Mouse (Mus musculus) embryonic facial prominence, embryonic 10.5 days (tissue): ENCODE measurements around the gene Hdac11. TPM values are rescaled to one million over a fixed set of nuclear protein-coding genes. Genes with fewer than 3 reads are reported as not detected.

Source experiments
- DNase-seq: peaks from one replicate; pipeline ENCODE4 v3.0.0-alpha.2; 2017; ENCODE audit warnings: low spot score
- H3K27ac ChIP-seq: fragments of 300-500 bp; sonication (generic); replicated peaks from 2 replicates; pipeline ENCODE4 v1.5.1; 2016; ENCODE audit warnings: mild to moderate bottlenecking
- H3K27me3 ChIP-seq: fragments of 300-500 bp; sonication (generic); replicated peaks from 2 replicates; pipeline ENCODE4 v1.6.1; 2016; ENCODE audit warnings: low read depth, mild to moderate bottlenecking; ENCODE audit not compliant: poor library complexity, severe bottlenecking
- H3K36me3 ChIP-seq: fragments of 300-500 bp; sonication (generic); replicated peaks from 2 replicates; pipeline ENCODE4 v1.6.1; 2016; ENCODE audit warnings: mild to moderate bottlenecking, moderate library complexity
- H3K4me1 ChIP-seq: fragments of 300-500 bp; sonication (generic); 2 replicates; pipeline ENCODE4 v1.6.1; 2016
- H3K4me3 ChIP-seq: fragments of 300-500 bp; sonication (generic); 2 replicates; pipeline ENCODE4 v1.5.1; 2016; ENCODE audit warnings: mild to moderate bottlenecking, moderate library complexity
- H3K9me3 ChIP-seq: fragments of 300-500 bp; sonication (generic); 2 replicates; pipeline ENCODE4 v1.6.1; 2016; ENCODE audit warnings: mild to moderate bottlenecking
- WGBS: fragments of 180-500 bp; shearing (Covaris S2); methylation state at CpG from one replicate; pipeline ENCODE4 v1.1.7; 2016; 5-methylcytosine and 5-hydroxymethylcytosine counted together
- polyA plus RNA-seq: library from polyadenylated mRNA; unstranded; fragments of >200 nt; fragmentation: Nextera tagmentation; extraction: Ambion mirVana; gene quantifications from 2 replicates; pipeline ENCODE4 v1.2.1, GENCODE M21; 2016

Gene Hdac11
- polyA plus RNA-seq, 1 experiment from 2014 or later = 9.8 TPM

- H3K4me1 ChIP-seq = peaks cover 73% of the 10 kb centered on the region
- DNase-seq = no peak
- no peaks in the 10 kb centered on the region for H3K36me3 ChIP-seq
- H3K4me3 ChIP-seq = peak overlapping the region; percentile 64
- WGBS = 66% methylated on average over 21 of the region's 21 CpGs
- H3K9me3 ChIP-seq = no peaks in the 10 kb centered on the region
- peak overlapping the region; percentile 86 for H3K27ac ChIP-seq
- peaks cover 29% of the 10 kb centered on the region for H3K27me3 ChIP-seq
These were observed 57.1 kb downstream of the Hdac11 start for GRCm38 (mm10) chr6:91213287-91214218.

GRCm38 (mm10) chr6:91215454-91215853 lies 59.0 kb downstream of the Hdac11 start:
- no peaks in the 10 kb centered on the region for H3K9me3 ChIP-seq
- H3K27ac ChIP-seq = no peak overlapping the region
- H3K4me1 ChIP-seq = peaks cover 59% of the 10 kb centered on the region
- no peak overlapping the region for H3K4me3 ChIP-seq
- 56% methylated on average over 1 of the region's 1 CpGs for WGBS
- peaks cover 29% of the 10 kb centered on the region for H3K27me3 ChIP-seq
- no peaks in the 10 kb centered on the region for H3K36me3 ChIP-seq
- DNase-seq = no peak

GRCm38 (mm10) chr6:91218445-91218844 lies 62.0 kb downstream of the Hdac11 start:
- Histone ChIP-seq H3K4me1 (peaks cover 62% of the 10 kb centered on the region), H3K36me3 (no peaks in the 10 kb centered on the region), H3K27ac (no peak overlapping the region), H3K4me3 (no peak overlapping the region), H3K27me3 (peaks cover 6% of the 10 kb centered on the region), H3K9me3 (no peaks in the 10 kb centered on the region)
- no peak for DNase-seq
- WGBS = 74% methylated on average over 9 of the region's 9 CpGs

GRCm38 (mm10) chr6:91218871-91219270 lies 62.4 kb downstream of the Hdac11 start:
- no peak overlapping the region for H3K4me3 ChIP-seq
- 85% methylated on average over 3 of the region's 3 CpGs for WGBS
- no peak overlapping the region for H3K27ac ChIP-seq
- H3K9me3 ChIP-seq = no peaks in the 10 kb centered on the region
- no peaks in the 10 kb centered on the region for H3K36me3 ChIP-seq
- H3K27me3 ChIP-seq = peaks cover 1% of the 10 kb centered on the region
- H3K4me1 ChIP-seq = peaks cover 61% of the 10 kb centered on the region
- DNase-seq = no peak

GRCm38 (mm10) chr6:91220062-91220461 lies 63.6 kb downstream of the Hdac11 start:
- Histone ChIP-seq H3K9me3 (no peaks in the 10 kb centered on the region), H3K27ac (no peak overlapping the region), H3K27me3 (no peaks in the 10 kb centered on the region), H3K4me1 (peaks cover 58% of the 10 kb centered on the region), H3K36me3 (no peaks in the 10 kb centered on the region), H3K4me3 (no peak overlapping the region)
- DNase-seq = no peak

- WGBS = 8% methylated on average over 3 of the region's 3 CpGs
- Histone ChIP-seq H3K27ac (no peak overlapping the region), H3K27me3 (no peaks in the 10 kb centered on the region), H3K36me3 (no peaks in the 10 kb centered on the region), H3K9me3 (no peaks in the 10 kb centered on the region), H3K4me1 (peaks cover 54% of the 10 kb centered on the region), H3K4me3 (no peak overlapping the region)
- DNase-seq = peak; percentile 68
These were observed 64.6 kb downstream of the Hdac11 start for GRCm38 (mm10) chr6:91221094-91221493.

- Histone ChIP-seq H3K36me3 (no peaks in the 10 kb centered on the region; the same call in 1 of the 2 replicates), H3K4me1 (peaks cover 41% of the 10 kb centered on the region), H3K27ac (0 out of 2 replicates have a peak overlapping the region, but pooled peaks have one; percentile 7), H3K9me3 (no peaks in the 10 kb centered on the region), H3K4me3 (no peak overlapping the region), H3K27me3 (no peaks in the 10 kb centered on the region)
- 79% methylated on average over 10 of the region's 10 CpGs for WGBS
- no peak for DNase-seq
These were observed 66.4 kb downstream of the Hdac11 start for GRCm38 (mm10) chr6:91222694-91223346.

Other genes starting within 250 kb of the Hdac11 start
- gene Iqsec1, start 168.0 kb upstream of the Hdac11 start, polyA plus RNA-seq = 6.6 and 8.0 TPM in 2 replicates
- gene Nup210, start 39.8 kb upstream of the Hdac11 start, polyA plus RNA-seq = 15.8 and 17.3 TPM in 2 replicates
- gene Fbln2, start 55.8 kb downstream of the Hdac11 start, polyA plus RNA-seq = 56.6 and 69.0 TPM in 2 replicates